Mouse (Mus musculus): Measurements from ENCODE around the gene Ank3. TPM values are rescaled to one million over a fixed set of nuclear protein-coding genes. Genes with fewer than 3 reads are reported as not detected.

Ank3 gene
- polyA plus RNA-seq, 1 experiment: not detected

- TF ChIP-seq GATA1 (IDR thresholded peaks at IDR 0.05; ENCODE audit: low read length): no peak
These were observed 485.5 kb downstream of the Ank3 start for GRCm38 (mm10) chr10:69883935-69884680.

GRCm38 (mm10) chr10:69888399-69888798 lies 489.8 kb downstream of the Ank3 start:
- no peak for TF ChIP-seq GATA1 (IDR thresholded peaks at IDR 0.05; ENCODE audit: low read length)

- no peak for TF ChIP-seq GATA1 (IDR thresholded peaks at IDR 0.05; ENCODE audit: low read length)
These were observed 491.2 kb downstream of the Ank3 start for GRCm38 (mm10) chr10:69889779-69890178.

GRCm38 (mm10) chr10:69890389-69890985 lies 491.9 kb downstream of the Ank3 start:
- TF ChIP-seq GATA1 (IDR thresholded peaks at IDR 0.05; ENCODE audit: low read length): no peak

- no peak for TF ChIP-seq GATA1 (IDR thresholded peaks at IDR 0.05; ENCODE audit: low read length)
These were observed 493.6 kb downstream of the Ank3 start for GRCm38 (mm10) chr10:69892162-69892561.

GRCm38 (mm10) chr10:69895606-69896005 lies 497.0 kb downstream of the Ank3 start:
- no peak for TF ChIP-seq GATA1 (IDR thresholded peaks at IDR 0.05; ENCODE audit: low read length)

GRCm38 (mm10) chr10:69897927-69898326 lies 499.4 kb downstream of the Ank3 start:
- no peak for TF ChIP-seq GATA1 (IDR thresholded peaks at IDR 0.05; ENCODE audit: low read length)

- no peak for TF ChIP-seq GATA1 (IDR thresholded peaks at IDR 0.05; ENCODE audit: low read length)
These were observed 500.2 kb downstream of the Ank3 start for GRCm38 (mm10) chr10:69898821-69899220.

GRCm38 (mm10) chr10:69899788-69900187 lies 501.2 kb downstream of the Ank3 start:
- no peak for TF ChIP-seq GATA1 (IDR thresholded peaks at IDR 0.05; ENCODE audit: low read length)

GRCm38 (mm10) chr10:69902024-69902423 lies 503.5 kb downstream of the Ank3 start:
- TF ChIP-seq GATA1 (IDR thresholded peaks at IDR 0.05; ENCODE audit: low read length): no peak

GRCm38 (mm10) chr10:69904321-69904720 lies 505.7 kb downstream of the Ank3 start:
- no peak for TF ChIP-seq GATA1 (IDR thresholded peaks at IDR 0.05; ENCODE audit: low read length)

GRCm38 (mm10) chr10:69907795-69908764 lies 509.5 kb downstream of the Ank3 start:
- TF ChIP-seq GATA1 (IDR thresholded peaks at IDR 0.05; ENCODE audit: low read length): no peak

GRCm38 (mm10) chr10:69909856-69910255 lies 511.3 kb downstream of the Ank3 start:
- TF ChIP-seq GATA1 (IDR thresholded peaks at IDR 0.05; ENCODE audit: low read length): no peak

- no peak for TF ChIP-seq GATA1 (IDR thresholded peaks at IDR 0.05; ENCODE audit: low read length)
These were observed 517.0 kb downstream of the Ank3 start for GRCm38 (mm10) chr10:69915566-69915965.

- TF ChIP-seq GATA1 (IDR thresholded peaks at IDR 0.05; ENCODE audit: low read length): no peak
These were observed 517.6 kb downstream of the Ank3 start for GRCm38 (mm10) chr10:69916205-69916604.

All from G1E-ER4 (cell line).